Mouse (Mus musculus): ENCODE measurements around the gene Cnpy3. TPM values are rescaled to one million over a fixed set of nuclear protein-coding genes. Genes with fewer than 3 reads are reported as not detected.

The Cnpy3 gene
- polyA plus RNA-seq, 1 experiment from 2014 or later = 88.6 TPM

DNA sequence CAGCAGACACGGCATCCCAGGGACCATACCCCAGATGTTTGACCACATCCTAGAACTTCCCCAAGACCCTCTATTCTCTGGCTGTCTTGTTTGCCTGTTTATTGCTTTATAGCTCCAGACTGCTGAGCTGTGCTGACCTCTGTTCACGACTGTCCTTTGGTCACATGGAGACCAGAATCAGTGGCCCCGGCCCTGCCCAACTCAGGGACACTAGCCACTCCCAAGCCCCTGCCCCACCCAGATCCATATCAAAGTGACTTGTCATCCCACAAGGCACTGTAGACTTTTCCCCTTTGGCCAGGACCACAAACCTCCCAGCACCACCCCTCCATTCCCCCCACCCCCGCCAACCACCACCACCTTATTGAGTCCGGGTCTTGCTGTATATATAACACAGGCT, 52.8 kb downstream of the Cnpy3 start:
- Histone ChIP-seq H3K36me3 (ENCODE audit: inconsistent target) (no peaks in the 10 kb centered on the region), H3K79me2 (ENCODE audit: inconsistent target) (peaks cover 51% of the 10 kb centered on the region), H3K27ac (no peak overlapping the region), H3K4me3 (ENCODE audit: inconsistent target) (no peak overlapping the region)
- 95% methylated on average over 5 of the region's 5 CpGs for WGBS (ENCODE audit: missing documents)

DNA sequence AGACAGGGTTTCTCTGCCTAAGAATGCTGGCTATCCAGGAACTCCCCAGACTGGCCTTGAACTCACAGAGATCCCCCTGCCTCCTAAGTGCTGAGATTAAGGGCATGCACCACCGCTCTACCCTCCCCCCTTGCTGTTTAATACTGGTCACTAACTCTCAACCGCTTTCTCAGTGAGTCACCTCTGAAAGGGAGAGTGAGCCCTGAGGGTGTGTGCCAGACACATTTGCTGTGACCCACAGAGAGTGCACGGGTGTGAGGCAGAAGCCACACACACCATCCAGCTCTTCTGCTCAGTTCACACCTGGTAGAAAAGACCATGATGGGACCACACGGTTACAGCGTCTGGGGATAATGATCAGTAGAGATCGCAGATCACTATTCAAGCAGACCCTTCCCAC, 53.5 kb downstream of the Cnpy3 start:
- Histone ChIP-seq H3K36me3 (ENCODE audit: inconsistent target) (no peaks in the 10 kb centered on the region), H3K27ac (no peak overlapping the region), H3K79me2 (ENCODE audit: inconsistent target) (peaks cover 44% of the 10 kb centered on the region), H3K4me3 (ENCODE audit: inconsistent target) (no peak overlapping the region)
- 91% methylated on average over 6 of the region's 6 CpGs for WGBS (ENCODE audit: missing documents)

DNA sequence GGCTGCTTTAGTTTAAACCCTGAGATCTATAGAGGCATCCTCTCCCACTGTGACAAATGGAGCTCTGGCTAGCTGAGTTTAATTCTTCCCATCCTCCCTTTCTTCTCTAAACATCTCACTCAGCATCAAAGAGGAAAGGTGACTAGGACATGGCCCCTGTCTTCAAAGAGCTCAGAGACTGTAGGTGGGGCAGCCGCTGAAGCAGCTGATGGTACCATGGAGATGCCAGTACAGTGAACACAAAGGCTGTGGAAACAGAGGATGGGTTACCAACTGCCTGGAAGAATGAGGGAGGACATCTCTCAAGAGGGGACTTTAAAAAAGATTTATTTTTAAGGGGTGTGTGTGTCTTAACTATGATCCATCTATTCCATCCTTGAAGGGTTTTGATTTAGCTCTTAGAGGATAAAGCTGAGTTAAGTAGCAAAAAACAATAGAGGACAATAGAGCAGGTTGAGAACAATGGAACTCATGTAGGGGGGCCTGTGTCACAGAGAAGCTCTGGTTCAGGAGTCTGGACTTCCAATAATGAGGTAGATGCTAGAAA, 57.4 kb downstream of the Cnpy3 start:
- Histone ChIP-seq H3K79me2 (ENCODE audit: inconsistent target) (peaks cover 12% of the 10 kb centered on the region; the same call in 1 of the 2 replicates), H3K27ac (no peak overlapping the region), H3K4me3 (ENCODE audit: inconsistent target) (no peak overlapping the region), H3K36me3 (ENCODE audit: inconsistent target) (no peaks in the 10 kb centered on the region)
- 93% methylated on average over 1 of the region's 1 CpGs for WGBS (ENCODE audit: missing documents)

DNA sequence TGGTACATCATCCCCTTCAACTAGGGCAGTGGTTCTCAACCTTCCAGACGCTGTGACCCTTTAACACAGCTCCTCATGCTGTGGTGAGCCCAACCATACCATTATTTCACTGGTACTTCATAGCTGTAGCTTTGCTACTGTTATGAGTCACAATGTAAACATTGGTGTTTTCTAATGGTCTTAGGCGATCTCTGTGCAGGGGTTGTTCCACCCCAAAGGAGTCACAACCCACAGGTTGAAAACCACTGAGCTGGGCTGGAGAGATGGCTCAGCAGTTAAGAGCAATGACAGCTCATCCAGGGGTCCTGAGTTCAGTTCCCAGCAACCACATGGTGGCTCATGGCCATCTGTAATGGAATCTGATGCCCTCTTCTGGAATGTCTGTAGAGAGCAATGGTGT, 60.6 kb downstream of the Cnpy3 start:
- WGBS (ENCODE audit: missing documents) = 100% methylated on average over 2 of the region's 2 CpGs
- H3K79me2 ChIP-seq (ENCODE audit: inconsistent target) = peaks cover 2% of the 10 kb centered on the region; the same call in 1 of the 2 replicates
- H3K4me3 ChIP-seq (ENCODE audit: inconsistent target) = no peak overlapping the region
- H3K27ac ChIP-seq = no peak overlapping the region
- peaks cover 12% of the 10 kb centered on the region; the same call in 1 of the 2 replicates for H3K36me3 ChIP-seq (ENCODE audit: inconsistent target)

DNA sequence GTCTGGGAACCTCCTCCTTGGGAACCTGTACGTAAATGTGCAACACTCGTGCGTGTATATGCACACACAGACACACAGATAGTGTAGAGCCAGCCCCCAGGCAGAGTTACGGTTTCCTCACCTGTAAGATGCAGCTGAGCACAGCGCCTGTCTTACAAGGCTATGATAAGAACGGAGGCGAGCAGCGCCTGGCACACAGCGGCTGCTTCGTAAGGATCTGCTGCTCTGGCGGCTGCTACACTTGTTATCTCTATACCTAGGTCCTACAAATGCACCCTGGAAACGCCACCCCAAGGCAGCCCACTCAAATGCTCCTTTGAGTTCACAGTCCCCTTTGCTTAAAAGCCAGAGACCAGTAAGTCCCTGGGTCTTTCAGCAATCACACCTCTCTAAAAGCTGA, 61.3 kb downstream of the Cnpy3 start:
- H3K36me3 ChIP-seq (ENCODE audit: inconsistent target) = peaks cover 18% of the 10 kb centered on the region
- no peak overlapping the region for H3K27ac ChIP-seq
- 99% methylated on average over 11 of the region's 12 CpGs for WGBS (ENCODE audit: missing documents)

DNA sequence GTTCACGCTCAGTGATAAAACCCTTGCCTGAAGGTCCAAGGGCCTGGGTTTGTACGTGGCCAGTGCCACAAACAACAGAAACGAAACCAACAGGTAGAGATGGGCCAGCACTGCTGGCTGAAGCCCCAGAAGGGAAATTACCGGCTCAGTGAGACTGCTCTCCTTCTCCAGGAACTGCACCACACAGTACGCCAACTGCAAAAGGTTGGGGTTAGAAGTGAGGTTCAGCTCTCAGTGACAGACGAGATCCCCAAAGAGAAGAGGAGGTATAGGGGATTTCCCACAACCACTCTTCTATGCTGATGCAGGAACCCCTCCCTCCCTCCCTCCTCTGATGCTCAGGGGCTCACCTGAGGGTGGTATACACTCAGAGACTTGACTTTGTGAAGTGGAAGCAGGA, 66.1 kb downstream of the Cnpy3 start:
- H3K4me3 ChIP-seq (ENCODE audit: inconsistent target) = no peak overlapping the region
- H3K27ac ChIP-seq = no peak overlapping the region
- 88% methylated on average over 6 of the region's 6 CpGs for WGBS (ENCODE audit: missing documents)
- H3K36me3 ChIP-seq (ENCODE audit: inconsistent target) = peaks cover 45% of the 10 kb centered on the region
- H3K79me2 ChIP-seq (ENCODE audit: inconsistent target) = peaks cover 6% of the 10 kb centered on the region; the same call in 1 of the 2 replicates

More for the DNA sequence above, 61.3 kb downstream of the Cnpy3 start:
- no peak overlapping the region for H3K4me3 ChIP-seq (ENCODE audit: inconsistent target)
- no peaks in the 10 kb centered on the region; the same call in 1 of the 2 replicates for H3K79me2 ChIP-seq (ENCODE audit: inconsistent target)

Other genes starting within 250 kb of the Cnpy3 start
- gene Cul9, start 205.8 kb downstream of the Cnpy3 start, polyA plus RNA-seq (2018) = 8.0 to 13.4 TPM (median 8.8 TPM) in 3 replicates
- 15.1 to 25.6 TPM (median 25.2 TPM) in 3 replicates for gene Srf, start 196.0 kb downstream of the Cnpy3 start, polyA plus RNA-seq (2018)
- gene Ptk7, start 122.7 kb downstream of the Cnpy3 start, polyA plus RNA-seq (2018) = 0.04 to 0.14 TPM in 2 of 3 replicates, not detected in the other
- 41.6 to 48.1 TPM (median 47.7 TPM) in 3 replicates for gene Klc4, start 106.2 kb downstream of the Cnpy3 start, polyA plus RNA-seq (2018)
- 34.1 to 78.8 TPM (median 41.5 TPM) in 3 replicates for gene Mrpl2, start 106.0 kb downstream of the Cnpy3 start, polyA plus RNA-seq (2018)
- gene Cul7, start 101.9 kb downstream of the Cnpy3 start, polyA plus RNA-seq (2018) = 6.2 to 8.8 TPM (median 7.3 TPM) in 3 replicates
- 30.5 to 52.1 TPM (median 39.7 TPM) in 3 replicates for gene Rrp36, start 77.9 kb downstream of the Cnpy3 start, polyA plus RNA-seq (2018)
- gene Mea1, start 73.4 kb downstream of the Cnpy3 start, polyA plus RNA-seq (2018) = 85.2 to 104 TPM (median 96.1 TPM) in 3 replicates
- 30.1 to 44.5 TPM (median 33.9 TPM) in 3 replicates for gene Klhdc3, start 71.3 kb downstream of the Cnpy3 start, polyA plus RNA-seq (2018)
- 21.4 to 43.0 TPM (median 30.6 TPM) in 3 replicates for gene Ppp2r5d, start 47.1 kb downstream of the Cnpy3 start, polyA plus RNA-seq (2018)
- 6.9 to 22.0 TPM (median 14.2 TPM) in 3 replicates for gene Pex6, start 40.8 kb downstream of the Cnpy3 start, polyA plus RNA-seq (2018)
- 0.32 TPM in 1 of 3 replicates, not detected in the others for gene Gnmt, start 23.0 kb downstream of the Cnpy3 start, polyA plus RNA-seq (2018)
- gene Ptcra, start 11.5 kb upstream of the Cnpy3 start, polyA plus RNA-seq (2018) = not detected in 3 replicates
- 7.4 to 12.7 TPM (median 10.2 TPM) in 3 replicates for gene 2310039H08Rik, start 20.4 kb upstream of the Cnpy3 start, polyA plus RNA-seq (2018)
- gene Rpl7l1, start 30.5 kb upstream of the Cnpy3 start, polyA plus RNA-seq (2018) = 64.6 to 81.8 TPM (median 70.4 TPM) in 3 replicates
- 9.3 to 10.1 TPM (median 9.6 TPM) in 3 replicates for gene Bicral, start 106.3 kb upstream of the Cnpy3 start, polyA plus RNA-seq (2018)
- gene Tbcc, start 138.5 kb upstream of the Cnpy3 start, polyA plus RNA-seq (2018) = 6.2 to 17.0 TPM (median 13.3 TPM) in 3 replicates
- not detected in 3 replicates for gene Prph2, start 158.2 kb upstream of the Cnpy3 start, polyA plus RNA-seq (2018)